Mouse (Mus musculus) embryonic facial prominence, embryonic 13.5 days (tissue): Measurements from ENCODE around the gene Tarm1. TPM values are rescaled to one million over a fixed set of nuclear protein-coding genes. Genes with fewer than 3 reads are reported as not detected.

Source experiments
- ATAC-seq: fragments of 200-750 bp; cut with Nextera tagmentation; 2 replicates; pipeline ENCODE4 v1.8.0; 2017; ENCODE audit warnings: low read depth; ENCODE audit not compliant: insufficient number of reproducible peaks, insufficient read depth, low FRiP score, low TSS enrichment
- H3K27ac ChIP-seq: fragments of 300-500 bp; sonication (generic); 2 replicates; pipeline ENCODE4 v1.5.1; 2015; ENCODE audit warnings: moderate library complexity, mild to moderate bottlenecking, inconsistent platforms
- H3K27me3 ChIP-seq: fragments of 300-500 bp; sonication (generic); 2 replicates; pipeline ENCODE4 v1.6.1; 2015; ENCODE audit warnings: mild to moderate bottlenecking, inconsistent platforms
- H3K36me3 ChIP-seq: fragments of 300-500 bp; sonication (generic); 2 replicates; pipeline ENCODE4 v1.6.1; 2015; ENCODE audit warnings: mild to moderate bottlenecking, inconsistent platforms
- H3K4me1 ChIP-seq: fragments of 300-500 bp; sonication (generic); 2 replicates; pipeline ENCODE4 v1.6.1; 2015; ENCODE audit warnings: inconsistent platforms
- H3K4me2 ChIP-seq: fragments of 300-500 bp; sonication (generic); 2 replicates; pipeline ENCODE4 v1.6.1; 2015; ENCODE audit warnings: moderate library complexity, mild to moderate bottlenecking, inconsistent platforms
- H3K4me3 ChIP-seq: fragments of 300-500 bp; sonication (generic); 2 replicates; pipeline ENCODE4 v1.5.1; 2015; ENCODE audit warnings: mild to moderate bottlenecking, inconsistent platforms
- H3K9ac ChIP-seq: fragments of 300-500 bp; sonication (generic); 2 replicates; pipeline ENCODE4 v1.6.1; 2015; ENCODE audit warnings: mild to moderate bottlenecking, inconsistent platforms
- H3K9me3 ChIP-seq: fragments of 300-500 bp; sonication (generic); 2 replicates; pipeline ENCODE4 v1.6.1; 2016; ENCODE audit warnings: inconsistent platforms
- WGBS: fragments of 180-500 bp; shearing (Covaris S2); methylation state at CpG from one replicate; pipeline ENCODE4 v1.1.7; 2015; ENCODE audit warnings: mixed read lengths; 5-methylcytosine and 5-hydroxymethylcytosine counted together
- polyA plus RNA-seq: library from polyadenylated mRNA; unstranded; fragments of >200 nt; fragmentation: Nextera tagmentation; extraction: Ambion mirVana; gene quantifications from 2 replicates; pipeline ENCODE4 v1.2.1, GENCODE M21; 2015

Tarm1 gene
- polyA plus RNA-seq = not detected in 2 replicates

DNA sequence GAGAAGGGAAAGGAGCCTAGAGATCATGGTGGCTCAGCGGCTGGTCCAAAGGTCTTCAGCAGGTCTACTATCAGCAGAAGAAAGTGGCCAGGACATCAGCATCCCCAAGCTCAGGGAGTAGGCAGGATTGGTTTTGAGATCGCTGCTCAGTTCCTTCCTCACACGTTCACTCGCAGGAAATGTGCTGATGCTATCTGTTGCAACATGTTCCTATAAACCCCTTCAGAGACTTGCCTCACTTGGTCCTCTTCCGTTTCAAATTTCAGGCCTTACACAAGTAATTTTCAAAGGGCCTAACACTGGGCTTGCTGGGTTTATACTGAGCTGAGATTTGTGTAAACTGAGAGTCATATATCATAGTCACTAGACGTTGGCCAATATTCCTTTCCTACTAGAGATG, at the start of gene Tarm1:
Gene Tarm1 (minus strand): TSS at position 186 of the 400 bp plus-strand sequence.
- 83% methylated on average over 6 of the region's 6 CpGs for WGBS
- Histone ChIP-seq H3K27me3 (no peaks in the 10 kb centered on the region), H3K4me1 (no peaks in the 10 kb centered on the region), H3K27ac (no peak within 1 kb of the TSS), H3K36me3 (no peaks in the 10 kb centered on the region), H3K9ac (no peak within 1 kb of the TSS), H3K4me3 (no peak within 1 kb of the TSS), H3K9me3 (peaks cover 4% of the 10 kb centered on the region), H3K4me2 (no peak within 1 kb of the TSS)
- ATAC-seq = no peak

DNA sequence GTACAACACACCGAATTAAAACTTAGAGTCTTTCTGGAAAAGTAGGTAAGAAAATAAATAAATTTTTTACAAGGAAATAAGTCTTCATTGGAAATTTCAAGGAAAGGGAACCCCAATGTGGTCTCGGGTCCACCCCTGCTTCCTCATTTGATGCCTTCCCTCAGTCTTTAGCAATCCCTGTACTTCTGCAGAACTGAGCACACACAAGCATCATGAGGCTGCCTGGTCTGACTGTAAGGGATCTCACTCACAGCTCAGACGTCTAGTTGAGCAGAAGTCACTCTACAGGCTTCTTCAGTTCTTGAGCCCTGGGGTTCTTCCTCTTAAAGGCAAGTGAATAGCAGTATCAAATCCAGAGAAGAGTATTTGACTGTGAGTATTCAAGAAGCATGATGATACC, 3.5 kb upstream of the Tarm1 start:
- WGBS = 75% methylated on average over 3 of the region's 3 CpGs
- no peaks in the 10 kb centered on the region for H3K27me3 ChIP-seq
- ATAC-seq = no peak
- H3K4me1 ChIP-seq = no peaks in the 10 kb centered on the region
- no peak overlapping the region for H3K27ac ChIP-seq
- no peak overlapping the region for H3K9ac ChIP-seq
- no peak overlapping the region for H3K4me2 ChIP-seq
- H3K9me3 ChIP-seq = peaks cover 4% of the 10 kb centered on the region
- H3K4me3 ChIP-seq = no peak overlapping the region
- H3K36me3 ChIP-seq = no peaks in the 10 kb centered on the region

DNA sequence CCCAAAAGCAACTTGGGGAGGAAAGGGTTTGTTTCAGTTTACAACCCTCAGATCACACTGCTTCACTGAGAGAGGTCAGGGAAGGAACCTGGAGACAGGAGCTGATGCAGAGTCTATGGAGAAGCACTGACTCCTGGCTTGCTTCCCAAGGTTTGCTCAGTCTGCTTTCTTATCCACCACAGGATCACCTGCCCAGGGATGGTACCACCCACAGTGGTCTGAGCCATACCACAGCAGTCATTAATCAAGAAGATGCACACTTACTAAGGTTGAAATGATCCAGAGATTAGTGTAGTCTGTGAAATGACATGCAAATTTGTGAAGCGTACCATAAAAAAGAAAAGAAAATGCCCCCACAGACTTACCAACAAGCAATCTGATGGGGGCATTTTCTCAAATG, 2.0 kb downstream of the Tarm1 start:
- no peak overlapping the region for H3K4me3 ChIP-seq
- H3K27me3 ChIP-seq = no peaks in the 10 kb centered on the region
- peaks cover 4% of the 10 kb centered on the region for H3K9me3 ChIP-seq
- no peak overlapping the region for H3K9ac ChIP-seq
- H3K36me3 ChIP-seq = no peaks in the 10 kb centered on the region
- H3K4me1 ChIP-seq = no peaks in the 10 kb centered on the region
- no peak for ATAC-seq
- H3K27ac ChIP-seq = no peak overlapping the region
- 83% methylated on average over 1 of the region's 1 CpGs for WGBS
- no peak overlapping the region for H3K4me2 ChIP-seq

DNA sequence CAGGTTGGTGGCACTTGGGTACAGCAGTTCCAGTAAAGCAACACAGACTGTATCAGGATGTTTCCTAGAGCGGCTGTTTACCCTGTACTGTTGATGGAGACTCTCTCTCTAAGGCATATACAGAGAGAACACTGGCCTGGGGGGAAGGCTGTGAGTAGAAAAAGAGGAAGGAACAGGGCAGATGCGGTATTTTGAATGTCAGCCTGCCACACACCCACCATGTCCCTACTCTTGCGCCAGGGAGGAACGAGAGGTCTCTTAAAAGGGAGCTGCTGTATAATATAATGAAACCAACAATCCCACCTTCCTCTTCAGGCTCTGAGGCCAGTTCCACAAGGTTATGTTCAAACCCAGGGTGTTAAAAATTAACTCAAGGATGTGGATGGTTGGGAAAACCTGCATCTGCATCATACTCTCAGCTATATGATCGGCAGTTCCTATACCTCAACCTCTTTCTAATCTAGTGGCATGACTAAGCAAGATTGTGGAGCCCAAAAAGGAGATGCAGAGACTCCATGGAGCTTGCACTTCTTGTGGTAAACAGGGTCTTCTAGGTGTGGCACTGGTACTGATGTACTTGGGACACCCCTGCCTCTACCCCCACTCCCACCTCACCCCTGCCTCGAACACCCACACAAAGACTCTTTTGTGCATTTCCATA, 20.3 kb downstream of the Tarm1 start:
- no peak overlapping the region for H3K9ac ChIP-seq
- H3K27ac ChIP-seq = no peak overlapping the region
- H3K4me1 ChIP-seq = no peaks in the 10 kb centered on the region
- no peaks in the 10 kb centered on the region for H3K27me3 ChIP-seq
- H3K4me2 ChIP-seq = no peak overlapping the region
- H3K36me3 ChIP-seq = no peaks in the 10 kb centered on the region
- no peak for ATAC-seq
- no peak overlapping the region for H3K4me3 ChIP-seq
- WGBS = 85% methylated on average over 6 of the region's 6 CpGs
- 0 out of 2 replicates have a peak, but pooled peaks cover 3% of the 10 kb centered on the region for H3K9me3 ChIP-seq

DNA sequence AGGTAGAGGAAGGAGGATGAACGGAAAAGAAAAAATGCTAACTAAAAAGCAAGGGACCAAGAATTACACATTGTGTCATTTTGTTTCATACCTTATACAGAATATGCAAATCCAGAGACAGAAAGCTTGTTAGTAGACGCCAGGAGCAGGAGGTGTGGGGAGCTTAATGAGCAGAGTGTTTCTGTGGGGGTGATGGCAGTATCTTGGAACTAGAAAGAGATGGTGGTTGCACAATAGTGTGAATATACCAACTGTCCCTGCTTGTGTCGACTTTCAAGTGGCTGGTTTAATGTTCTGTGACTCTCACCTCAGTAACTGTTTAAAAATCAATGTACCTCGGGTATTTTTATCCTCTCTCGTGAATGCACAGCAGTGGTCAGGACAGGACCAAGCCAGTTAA, 25.7 kb downstream of the Tarm1 start:
- H3K4me3 ChIP-seq = no peak overlapping the region
- 74% methylated on average over 5 of the region's 5 CpGs for WGBS

DNA sequence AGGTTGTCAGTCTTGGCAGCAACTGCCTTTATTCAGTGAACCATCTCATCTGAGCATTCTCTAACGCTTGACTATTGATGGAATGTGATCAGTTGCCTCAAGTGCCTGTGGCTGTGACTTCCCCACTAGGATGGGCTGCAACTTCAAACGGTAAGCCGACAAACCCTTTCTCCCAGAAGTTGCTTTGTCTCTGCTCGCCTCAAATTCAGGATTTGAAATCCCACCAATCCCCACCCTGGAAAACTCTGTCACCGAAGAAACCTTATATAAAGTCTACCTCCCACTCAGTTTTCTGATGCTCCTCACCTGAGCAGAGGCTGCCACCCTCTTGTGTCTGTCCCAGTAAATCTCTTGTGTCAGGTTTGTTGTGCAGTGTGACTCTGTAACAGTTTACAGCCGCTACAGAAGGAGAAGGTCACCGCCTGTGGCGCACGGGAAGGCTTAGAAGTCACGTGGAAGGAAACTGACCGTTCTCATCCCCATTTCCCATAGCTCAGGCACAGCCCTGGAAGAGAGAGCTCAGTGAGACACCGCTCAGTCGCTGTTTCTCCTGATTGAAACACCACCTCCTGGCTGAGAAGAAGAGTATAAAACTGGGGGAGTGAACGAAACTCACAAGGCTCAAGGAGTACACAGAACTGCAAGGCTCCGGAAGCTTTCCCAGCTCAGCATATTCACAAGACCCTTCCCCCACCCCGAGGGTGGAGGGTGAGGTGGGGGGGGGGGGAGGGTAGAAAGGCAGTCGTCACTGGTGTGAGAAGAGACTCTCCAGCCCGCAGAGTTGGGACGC, 27.9 kb downstream of the Tarm1 start:
- H3K36me3 ChIP-seq = no peaks in the 10 kb centered on the region
- no peaks in the 10 kb centered on the region for H3K27me3 ChIP-seq
- H3K9me3 ChIP-seq = no peaks in the 10 kb centered on the region
- H3K9ac ChIP-seq = peak overlapping the region; percentile 41; the same call in 1 of the 2 replicates
- peak overlapping the region; percentile 21; the same call in 1 of the 2 replicates for H3K4me3 ChIP-seq
- no peak overlapping the region for H3K27ac ChIP-seq
- WGBS = 10% methylated on average over 19 of the region's 19 CpGs
- ATAC-seq = no peak
- peak overlapping the region; percentile 39 for H3K4me2 ChIP-seq
- H3K4me1 ChIP-seq = no peaks in the 10 kb centered on the region; the same call in 1 of the 2 replicates

More for the DNA sequence above, 25.7 kb downstream of the Tarm1 start:
- 0 out of 2 replicates have a peak, but pooled peaks cover under 1% of the 10 kb centered on the region for H3K9me3 ChIP-seq
- no peak for ATAC-seq
- no peaks in the 10 kb centered on the region for H3K36me3 ChIP-seq
- no peaks in the 10 kb centered on the region; the same call in 1 of the 2 replicates for H3K4me1 ChIP-seq
- no peak overlapping the region for H3K9ac ChIP-seq
- no peak overlapping the region for H3K27ac ChIP-seq
- no peak overlapping the region for H3K4me2 ChIP-seq
- H3K27me3 ChIP-seq = no peaks in the 10 kb centered on the region

DNA sequence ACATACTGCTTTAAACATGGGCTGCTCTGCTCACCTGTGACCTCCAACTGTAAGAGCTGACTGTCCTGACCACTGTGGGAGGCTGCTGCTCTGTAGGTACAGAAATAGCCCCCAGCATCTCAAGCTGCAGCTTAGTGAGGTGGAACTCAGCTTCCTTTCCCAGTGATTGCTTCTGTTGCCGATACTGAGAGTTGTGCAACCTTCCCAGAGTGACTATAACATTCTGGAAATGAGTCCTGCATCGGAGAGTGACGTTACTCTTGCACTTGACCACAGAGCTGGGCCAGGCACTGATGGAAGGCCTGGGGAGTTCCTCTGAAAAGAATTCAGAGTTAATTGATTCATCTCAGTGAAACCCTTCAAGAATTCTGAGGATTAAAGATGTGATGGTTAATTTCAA, 29.6 kb downstream of the Tarm1 start:
- Histone ChIP-seq H3K27ac (no peak overlapping the region), H3K4me3 (no peak overlapping the region), H3K9me3 (no peaks in the 10 kb centered on the region), H3K36me3 (no peaks in the 10 kb centered on the region), H3K27me3 (no peaks in the 10 kb centered on the region), H3K9ac (no peak overlapping the region), H3K4me1 (no peaks in the 10 kb centered on the region; the same call in 1 of the 2 replicates), H3K4me2 (no peak overlapping the region)
- no peak for ATAC-seq
- 74% methylated on average over 3 of the region's 3 CpGs for WGBS

DNA sequence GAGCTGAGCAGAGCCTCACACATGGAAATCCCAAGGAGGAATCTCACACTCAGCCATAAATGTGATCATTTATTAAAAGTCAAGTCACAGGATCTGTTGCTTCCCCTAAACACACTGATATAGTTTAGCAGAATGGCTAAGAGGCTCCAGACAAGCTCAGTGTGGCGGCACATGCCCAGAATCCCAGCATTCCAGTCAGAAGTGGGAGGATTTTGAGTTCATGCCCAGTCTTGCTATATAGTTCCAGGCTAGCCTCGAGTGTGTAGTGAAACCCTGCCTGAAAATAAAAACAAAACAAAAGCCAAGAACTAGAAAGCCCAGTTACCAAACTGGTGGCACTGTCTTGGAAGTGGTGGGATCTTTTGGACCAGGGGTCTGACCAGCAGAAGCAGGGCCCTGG, 33.8 kb downstream of the Tarm1 start:
- WGBS = 50% methylated on average over 2 of the region's 2 CpGs
- ATAC-seq = no peak

DNA sequence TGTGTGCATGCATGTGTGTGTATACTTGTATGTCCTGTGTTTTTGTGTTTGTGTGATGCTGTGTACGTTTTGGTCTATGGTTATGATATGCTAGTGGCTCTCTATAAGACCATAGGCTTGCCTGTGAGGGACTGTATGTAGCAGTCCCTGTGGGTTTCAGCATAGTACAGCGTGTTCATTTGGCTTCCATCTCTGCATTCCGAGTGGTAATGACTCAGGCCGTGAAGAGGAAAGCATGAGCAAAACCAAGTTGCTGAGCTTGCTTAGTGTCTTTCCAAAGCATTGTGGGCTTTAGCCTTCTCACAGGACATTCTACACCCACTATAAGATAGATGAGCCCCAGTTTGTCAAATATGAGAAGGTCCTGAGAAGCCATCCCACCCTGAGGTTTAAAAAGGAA, 39.1 kb downstream of the Tarm1 start:
- Histone ChIP-seq H3K4me1 (no peaks in the 10 kb centered on the region), H3K27ac (no peak overlapping the region), H3K27me3 (no peaks in the 10 kb centered on the region), H3K9me3 (no peaks in the 10 kb centered on the region), H3K4me2 (no peak overlapping the region), H3K36me3 (no peaks in the 10 kb centered on the region), H3K4me3 (no peak overlapping the region), H3K9ac (no peak overlapping the region)
- ATAC-seq = no peak
- 77% methylated on average over 4 of the region's 4 CpGs for WGBS

More for the DNA sequence above, 33.8 kb downstream of the Tarm1 start:
- H3K36me3 ChIP-seq = no peaks in the 10 kb centered on the region
- no peaks in the 10 kb centered on the region for H3K4me1 ChIP-seq
- no peaks in the 10 kb centered on the region for H3K9me3 ChIP-seq
- no peaks in the 10 kb centered on the region for H3K27me3 ChIP-seq
- H3K9ac ChIP-seq = no peak overlapping the region
- no peak overlapping the region for H3K4me3 ChIP-seq
- no peak overlapping the region for H3K27ac ChIP-seq
- no peak overlapping the region for H3K4me2 ChIP-seq

DNA sequence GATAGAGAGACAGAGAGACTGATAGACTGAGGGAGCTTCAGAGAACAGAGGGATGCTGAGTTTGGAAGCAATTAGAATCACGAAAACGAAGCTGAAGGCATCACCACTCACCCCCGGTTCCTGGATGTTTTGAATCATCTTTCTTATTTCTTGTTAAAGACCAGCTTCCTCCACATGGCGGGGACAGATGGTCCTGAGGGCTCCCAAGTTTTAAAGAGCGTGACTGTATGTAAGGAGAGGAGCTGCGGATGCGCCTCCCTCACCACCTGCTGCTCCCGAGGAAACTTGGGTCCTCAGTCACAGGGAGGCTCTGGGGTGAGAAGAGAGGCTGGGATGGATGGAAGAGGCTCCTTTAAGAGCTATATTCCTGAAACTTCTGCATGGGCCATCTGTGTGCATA, 42.2 kb downstream of the Tarm1 start:
- H3K4me2 ChIP-seq = no peak overlapping the region
- H3K4me3 ChIP-seq = no peak overlapping the region
- 79% methylated on average over 8 of the region's 8 CpGs for WGBS
- H3K4me1 ChIP-seq = peaks cover 2% of the 10 kb centered on the region; the same call in 1 of the 2 replicates
- no peaks in the 10 kb centered on the region for H3K27me3 ChIP-seq
- H3K9me3 ChIP-seq = no peaks in the 10 kb centered on the region
- H3K27ac ChIP-seq = no peak overlapping the region
- H3K9ac ChIP-seq = no peak overlapping the region
- ATAC-seq = no peak
- H3K36me3 ChIP-seq = no peaks in the 10 kb centered on the region

DNA sequence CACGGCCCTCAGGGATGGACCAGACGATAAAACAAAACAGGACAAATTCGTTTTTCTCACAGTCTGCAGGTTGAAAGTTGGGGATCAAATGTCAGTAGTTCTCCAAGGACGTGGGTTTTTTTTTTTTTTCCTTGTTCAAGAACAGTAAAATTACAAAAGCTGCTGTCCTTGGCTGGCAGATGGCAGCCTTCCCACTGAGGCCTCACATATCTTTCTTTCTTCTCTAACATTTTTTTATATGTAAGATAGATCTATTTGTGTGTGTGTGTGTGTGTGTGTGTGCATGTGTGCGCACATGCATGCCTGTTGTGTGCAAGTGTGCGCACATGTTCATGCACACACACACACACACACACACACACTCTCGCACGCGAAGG, 44.6 kb downstream of the Tarm1 start:
- 0 out of 2 replicates have a peak overlapping the region, but pooled peaks have one; percentile 16 for H3K27ac ChIP-seq
- no peak overlapping the region for H3K4me2 ChIP-seq
- no peak for ATAC-seq
- no peak overlapping the region for H3K4me3 ChIP-seq
- no peaks in the 10 kb centered on the region for H3K27me3 ChIP-seq
- no peak overlapping the region for H3K9ac ChIP-seq
- peaks cover 2% of the 10 kb centered on the region; the same call in 1 of the 2 replicates for H3K4me1 ChIP-seq
- no peaks in the 10 kb centered on the region for H3K36me3 ChIP-seq
- H3K9me3 ChIP-seq = no peaks in the 10 kb centered on the region
- 63% methylated on average over 9 of the region's 9 CpGs for WGBS
